Mouse (Mus musculus) bone marrow, adult 2 months (tissue): ENCODE measurements at regions not wholly inside any gene's neighbourhood (a gene's known extent, or its start where the extent isn't known, plus 50 kb on each side); places are given as distances from the start of the nearest gene placed in this dataset.

ENCODE experiments used
- CTCF ChIP-seq: fragments of 200-500 bp; IDR thresholded peaks from 2 replicates; pipeline ENCODE4 v1.5.1; 2011; ENCODE audit warnings: low read length, control low read depth; ENCODE audit not compliant: control insufficient read depth, insufficient read depth
- POLR2A ChIP-seq: fragments of 200-500 bp; IDR thresholded peaks from 2 replicates; pipeline ENCODE4 v1.6.1; 2011; ENCODE audit warnings: low read depth, mild to moderate bottlenecking, control low read depth, low read length, borderline replicate concordance; ENCODE audit not compliant: control insufficient read depth

- TF ChIP-seq POLR2A (no peak), CTCF (no peak)
These were observed 507.1 kb upstream of the Klf4 start for GRCm38 (mm10) chr4:56039327-56039726.
